Mouse (Mus musculus): ENCODE results near the gene Btbd8.

DNA sequence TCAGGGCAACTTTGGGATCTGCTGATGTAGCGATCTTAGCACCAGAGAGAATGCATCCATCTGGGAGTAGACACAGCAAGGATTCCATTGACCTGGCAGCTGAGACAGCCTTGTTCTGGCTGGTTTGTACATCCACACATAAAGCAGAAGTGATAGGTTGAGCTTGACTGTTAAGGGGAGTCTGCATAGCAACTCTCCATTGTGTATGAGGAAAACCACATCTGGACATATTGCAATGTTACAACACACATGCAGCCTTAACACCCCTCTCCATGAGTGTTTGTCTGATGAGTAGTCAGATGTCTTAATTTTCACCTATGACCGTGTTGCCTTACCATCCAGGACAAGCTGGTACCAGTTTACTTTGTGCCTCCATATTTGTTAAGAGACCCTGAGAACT lies 54.7 kb downstream of the Btbd8 start:
- TF ChIP-seq POLR2A (IDR thresholded peaks at IDR 0.05; ENCODE audit: borderline replicate concordance, low read depth, low read length) = no peak
- no peak for TF ChIP-seq CTCF (IDR thresholded peaks at IDR 0.05; ENCODE audit: low read depth, low read length)
